Comparison of ENCODE assay signal across 16 mouse cellular contexts in genomic region chr7:97841311-97841710, GRCm38 (mm10). TPM values are rescaled to one million over a fixed set of nuclear protein-coding genes. Genes with fewer than 3 reads are reported as not detected.
A peak's percentile ranks its signal among the peaks of the same experiment; 100 is the strongest.
DNase-seq lines count a peak whose midpoint lies in the region; ATAC-seq and TF ChIP-seq lines count a peak whose summit lies in the region.
"Had no signal": no experiment of that assay in that cellular context is flagged by ENCODE, and none has a peak within 500 bp of the region (broad histone marks: within the 10 kb centered on the region; RNA-seq: fewer than 3 reads in every experiment).

No protein-coding gene starts in this region.

- WGBS in forebrain, postnatal 0 days = 64% methylated on average over 5 of the region's 5 CpGs
- 91% methylated on average over 5 of the region's 5 CpGs for WGBS in forebrain, embryonic 11.5 days

- intact Hi-C loops in left cerebral cortex, postnatal 25 days (cut with DNase I) = no loop called here

- ATAC-seq in forebrain, postnatal 0 days = no peak
- ATAC-seq in forebrain, embryonic 11.5 days (replicated peaks; ENCODE audit: low FRiP score) = no peak
- ATAC-seq: forebrain, embryonic 16.5 days had no signal

- no peak overlapping the region for H3K4me2 ChIP-seq in forebrain, postnatal 0 days (ENCODE audit: low read depth)
- H3K4me2 ChIP-seq in forebrain, embryonic 11.5 days (ENCODE audit: low read depth, low read length, severe bottlenecking) = no peak overlapping the region
- H3K4me2 ChIP-seq: embryonic facial prominence, embryonic 13.5 days; liver, embryonic 15.5 days; stomach, embryonic 15.5 days had no signal

- peaks cover 16% of the 10 kb centered on the region for H3K4me1 ChIP-seq in forebrain, postnatal 0 days (ENCODE audit: insufficient read depth)
- 0 out of 2 replicates have a peak, but pooled peaks cover 2% of the 10 kb centered on the region for H3K4me1 ChIP-seq in forebrain, embryonic 11.5 days (replicated peaks; ENCODE audit: control insufficient read depth, insufficient read depth, low read length)

- no peak overlapping the region for H3K9ac ChIP-seq in forebrain, postnatal 0 days
- no peak overlapping the region for H3K9ac ChIP-seq in forebrain, embryonic 11.5 days (ENCODE audit: low read length)
- H3K9ac ChIP-seq: embryonic facial prominence, embryonic 13.5 days; liver, embryonic 15.5 days; stomach, embryonic 15.5 days had no signal

- no peak overlapping the region for H3K4me3 ChIP-seq in forebrain, postnatal 0 days (ENCODE audit: low read depth, low read length)
- no peak overlapping the region for H3K4me3 ChIP-seq in forebrain, embryonic 11.5 days (ENCODE audit: low read depth, low read length)
- H3K4me3 ChIP-seq: embryonic facial prominence, embryonic 13.5 days; limb, embryonic 10.5 days; liver, embryonic 15.5 days; megakaryocyte, embryonic 14.5 days; stomach, embryonic 15.5 days had no signal

- no peak overlapping the region for H3K27ac ChIP-seq in forebrain, postnatal 0 days (ENCODE audit: low read depth, low read length)
- H3K27ac ChIP-seq in forebrain, embryonic 11.5 days (ENCODE audit: low read depth, low read length) = no peak overlapping the region
- H3K27ac ChIP-seq: embryonic facial prominence, embryonic 13.5 days; limb, embryonic 10.5 days; liver, embryonic 15.5 days; stomach, embryonic 15.5 days had no signal

- no peak for TF ChIP-seq CTCF in forebrain, postnatal 0 days (IDR thresholded peaks at IDR 0.05; ENCODE audit: low read depth)

- no peaks in the 10 kb centered on the region for H3K27me3 ChIP-seq in forebrain, postnatal 0 days (ENCODE audit: insufficient read depth, low read length)
- no peaks in the 10 kb centered on the region for H3K27me3 ChIP-seq in forebrain, embryonic 11.5 days (ENCODE audit: control insufficient read depth, insufficient read depth, low read length)
- H3K27me3 ChIP-seq: embryonic facial prominence, embryonic 13.5 days; liver, embryonic 15.5 days; megakaryocyte, embryonic 14.5 days; stomach, embryonic 15.5 days had no signal

- no peaks in the 10 kb centered on the region for H3K36me3 ChIP-seq in forebrain, postnatal 0 days (ENCODE audit: insufficient read depth)
- H3K36me3 ChIP-seq in forebrain, embryonic 11.5 days (ENCODE audit: control insufficient read depth, insufficient read depth, low read length) = no peaks in the 10 kb centered on the region
- H3K36me3 ChIP-seq: embryonic facial prominence, embryonic 13.5 days; limb, embryonic 10.5 days; liver, embryonic 15.5 days; stomach, embryonic 15.5 days had no signal

- peak; percentile 22 for DNase-seq in forebrain, postnatal 0 days
- DNase-seq in forebrain, embryonic 11.5 days (ENCODE audit: low spot score) = no peak
- DNase-seq in right cerebral cortex, adult 18-20 months = peak; percentile 84
- no peak for DNase-seq in right cerebral cortex, postnatal 4 days
- DNase-seq in left cerebral cortex, postnatal 25 days (ENCODE audit: low spot score in 2 of 2) = peak; percentile 59 to 91
- no peak for DNase-seq in heart, postnatal 4 days
- DNase-seq in ovary, postnatal 36 days (ENCODE audit: low spot score) = no peak
- DNase-seq in spleen, adult 12 weeks (ENCODE audit: low spot score) = no peak
- DNase-seq: adrenal gland, adult 2 months; thymus, postnatal 36 days had no signal

- H3K9me3 ChIP-seq in forebrain, postnatal 0 days (ENCODE audit: low read length) = no peaks in the 10 kb centered on the region
- H3K9me3 ChIP-seq in forebrain, embryonic 11.5 days (ENCODE audit: control insufficient read depth, low read length) = no peaks in the 10 kb centered on the region
- H3K9me3 ChIP-seq: embryonic facial prominence, embryonic 13.5 days; limb, embryonic 10.5 days; liver, embryonic 15.5 days; megakaryocyte, embryonic 14.5 days; stomach, embryonic 15.5 days had no signal

RNA-seq across cellular contexts. Expression of gene Pak1, which starts 53.0 kb away (rescaled TPM):
- 169 and 186 TPM in 2 replicates for total RNA-seq in forebrain, postnatal 0 days (2014; rRNA removed)
- 132 and 135 TPM in 2 replicates for polyA plus RNA-seq in forebrain, postnatal 0 days (2015; fragmentation: Nextera tagmentation; extraction: Ambion mirVana)
- 72.2 and 87.2 TPM in 2 replicates for polyA plus RNA-seq in forebrain, embryonic 11.5 days (2014; fragmentation: Nextera tagmentation; extraction: Ambion mirVana)
- total RNA-seq in left cerebral cortex, postnatal 25 days (2021) = 100 to 1,000 TPM; 401 to 458 TPM
- total RNA-seq in heart, postnatal 4 days (2021) = 1 to 10 TPM in 1 of 2 experiments, under 1 TPM in 1; 0.91 to 1.8 TPM

Comparison
In these comparisons a context has a peak if more than half of its experiments do, and no peak if none do; other contexts are left out.
1. DNase-seq: peak in forebrain, postnatal 0 days (single experiment), right cerebral cortex, adult 18-20 months (single experiment) and left cerebral cortex, postnatal 25 days (2 of 2); none in forebrain, embryonic 11.5 days (single experiment), right cerebral cortex, postnatal 4 days (single experiment), heart, postnatal 4 days (single experiment), ovary, postnatal 36 days (single experiment) and spleen, adult 12 weeks (single experiment).
2. RNA of gene Pak1, which starts 53.0 kb away (total RNA-seq): 401 to 458 TPM in left cerebral cortex, postnatal 25 days and 169 to 186 TPM in forebrain, postnatal 0 days; 0.91 to 1.8 TPM in heart, postnatal 4 days; every median in the first group is over 10 times any median in the second.